Mouse (Mus musculus): ENCODE results near the gene Dusp5. TPM values are rescaled to one million over a fixed set of nuclear protein-coding genes. Genes with fewer than 3 reads are reported as not detected.

Dusp5 gene
- polyA plus RNA-seq, 1 experiment, result 2.0 TPM

DNA sequence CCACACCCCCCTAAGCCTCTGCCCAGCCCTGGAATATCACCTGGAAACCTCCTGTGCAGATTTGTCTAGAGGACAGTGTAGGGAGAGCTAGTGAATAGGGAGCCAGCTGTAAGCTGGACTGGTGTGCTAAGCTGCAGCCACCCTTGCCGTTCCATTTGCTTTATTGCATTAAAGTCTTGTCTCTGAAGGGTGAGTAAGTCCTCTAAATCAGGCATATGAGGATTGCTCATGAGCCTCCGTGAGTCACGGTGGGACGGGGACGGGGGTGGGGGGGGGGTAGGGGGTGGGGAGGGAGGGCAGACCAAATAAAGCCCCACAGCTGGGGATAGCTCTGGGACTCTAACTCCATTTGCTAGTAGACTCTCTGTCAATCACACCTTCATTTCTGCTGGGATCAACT lies 14.7 kb downstream of the Dusp5 start:
- H3K4me1 ChIP-seq (ENCODE audit: control insufficient read depth, insufficient read depth, low read length), result no peaks in the 10 kb centered on the region
- DNase-seq, result no peak
- 37% methylated on average over 5 of the region's 5 CpGs for WGBS
- no peaks in the 10 kb centered on the region for H3K36me3 ChIP-seq (ENCODE audit: control insufficient read depth, insufficient read depth, low read length)
- H3K4me3 ChIP-seq (ENCODE audit: insufficient read depth, low read depth, low read length), result no peak overlapping the region
- H3K27me3 ChIP-seq (replicated peaks; ENCODE audit: control insufficient read depth, insufficient read depth, low read length), result no peaks in the 10 kb centered on the region
- H3K27ac ChIP-seq (ENCODE audit: insufficient read depth, low read depth, low read length), result no peak overlapping the region
- TF ChIP-seq POLR2A (IDR thresholded peaks at IDR 0.05; ENCODE audit: low read depth, low read length) (no peak), CTCF (conservative IDR thresholded peaks at IDR 0.05; ENCODE audit: insufficient read depth, insufficient read length, low read depth, low read length) (no peak)

DNA sequence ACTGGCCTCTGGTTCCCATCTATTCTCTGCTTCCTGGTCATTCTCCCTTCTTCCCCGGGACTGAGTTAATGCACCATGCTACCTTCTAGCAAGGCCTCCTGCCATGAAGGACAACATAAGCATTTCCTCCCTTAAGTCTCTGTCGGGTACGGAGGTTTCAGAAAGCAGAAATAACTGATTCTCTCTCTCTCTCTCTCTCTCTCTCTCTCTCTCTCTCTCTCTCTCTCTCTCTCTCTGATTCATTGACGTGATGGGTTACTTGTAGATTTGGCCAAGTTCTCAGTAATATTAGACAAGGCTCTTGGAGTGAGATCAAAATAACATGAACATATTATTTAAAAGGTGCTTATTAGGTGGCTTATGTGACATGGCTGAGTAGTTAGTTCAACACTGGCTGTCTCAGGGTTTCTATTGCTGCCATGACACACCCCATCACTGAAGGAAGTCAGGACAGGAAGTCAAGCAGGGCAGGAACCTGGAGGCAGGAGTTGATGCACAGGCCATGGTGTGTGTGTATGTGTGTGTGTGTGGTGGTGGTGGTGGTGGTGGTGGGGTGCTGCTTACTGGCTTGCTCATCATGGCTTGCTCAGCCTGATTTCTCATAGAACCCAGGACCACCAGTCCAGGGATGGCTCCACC lies 16.1 kb downstream of the Dusp5 start:
- Histone ChIP-seq H3K4me3 (ENCODE audit: insufficient read depth, low read depth, low read length) (no peak overlapping the region), H3K36me3 (ENCODE audit: control insufficient read depth, insufficient read depth, low read length) (no peaks in the 10 kb centered on the region), H3K27ac (ENCODE audit: insufficient read depth, low read depth, low read length) (no peak overlapping the region), H3K27me3 (replicated peaks; ENCODE audit: control insufficient read depth, insufficient read depth, low read length) (no peaks in the 10 kb centered on the region), H3K4me1 (ENCODE audit: control insufficient read depth, insufficient read depth, low read length) (no peaks in the 10 kb centered on the region)
- TF ChIP-seq CTCF (conservative IDR thresholded peaks at IDR 0.05; ENCODE audit: insufficient read depth, insufficient read length, low read depth, low read length) (no peak), POLR2A (IDR thresholded peaks at IDR 0.05; ENCODE audit: low read depth, low read length) (no peak)
- 63% methylated on average over 4 of the region's 4 CpGs for WGBS
- DNase-seq, result no peak

DNA sequence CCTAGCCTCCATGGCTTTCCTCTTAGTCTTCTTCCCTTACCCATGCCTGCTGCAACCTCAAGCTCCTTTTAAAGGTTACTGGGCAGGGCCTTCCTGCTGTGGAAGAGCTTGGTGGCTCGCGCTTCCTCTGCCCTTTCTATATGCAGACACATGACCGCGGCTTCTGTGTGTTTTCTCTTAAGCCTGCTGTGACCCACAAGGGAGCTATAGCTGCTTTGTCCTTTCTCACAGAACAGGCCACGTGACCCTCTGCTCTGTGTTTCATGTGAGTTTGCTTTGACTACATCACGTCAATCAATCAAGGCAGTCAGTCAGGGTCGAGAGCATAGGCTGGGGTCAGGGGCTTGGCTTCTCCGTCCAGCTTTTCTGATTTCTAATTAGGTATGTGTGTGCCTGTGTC lies 18.7 kb downstream of the Dusp5 start:
- WGBS, result 73% methylated on average over 8 of the region's 8 CpGs
- H3K27me3 ChIP-seq (replicated peaks; ENCODE audit: control insufficient read depth, insufficient read depth, low read length), result no peaks in the 10 kb centered on the region
- H3K4me3 ChIP-seq (ENCODE audit: insufficient read depth, low read depth, low read length), result no peak overlapping the region

DNA sequence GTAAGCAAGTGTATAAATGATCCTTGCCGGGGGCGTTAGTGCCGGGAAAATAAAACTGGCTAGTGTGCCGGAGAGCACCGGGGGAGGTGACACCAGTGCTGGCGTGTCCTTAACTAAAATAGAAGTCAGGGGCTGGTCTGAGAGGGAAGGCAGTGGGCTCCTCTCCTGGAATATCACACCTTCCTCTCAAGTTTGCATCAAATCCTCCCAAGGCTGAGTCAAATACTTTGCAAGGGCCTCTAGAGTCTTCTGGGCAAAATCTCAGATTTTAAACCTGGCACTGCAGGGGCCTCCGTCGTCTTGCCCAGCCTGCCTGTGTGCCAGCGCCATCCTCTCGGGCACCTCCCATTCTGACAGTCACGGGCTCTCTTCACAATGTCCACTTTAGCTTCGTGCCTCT lies 22.1 kb downstream of the Dusp5 start:
- DNase-seq, result no peak
- Histone ChIP-seq H3K27me3 (replicated peaks; ENCODE audit: control insufficient read depth, insufficient read depth, low read length) (no peaks in the 10 kb centered on the region), H3K36me3 (ENCODE audit: control insufficient read depth, insufficient read depth, low read length) (no peaks in the 10 kb centered on the region), H3K4me1 (ENCODE audit: control insufficient read depth, insufficient read depth, low read length) (peaks cover 5% of the 10 kb centered on the region; the same call in 1 of the 2 replicates), H3K27ac (ENCODE audit: insufficient read depth, low read depth, low read length) (no peak overlapping the region), H3K4me3 (ENCODE audit: insufficient read depth, low read depth, low read length) (no peak overlapping the region)
- WGBS, result 73% methylated on average over 12 of the region's 12 CpGs
- TF ChIP-seq POLR2A (IDR thresholded peaks at IDR 0.05; ENCODE audit: low read depth, low read length), result no peak

More for the DNA sequence above, 18.7 kb downstream of the Dusp5 start:
- H3K4me1 ChIP-seq (ENCODE audit: control insufficient read depth, insufficient read depth, low read length), result no peaks in the 10 kb centered on the region
- DNase-seq, result no peak
- TF ChIP-seq CTCF (conservative IDR thresholded peaks at IDR 0.05; ENCODE audit: insufficient read depth, insufficient read length, low read depth, low read length), result no peak
- no peak for TF ChIP-seq POLR2A (IDR thresholded peaks at IDR 0.05; ENCODE audit: low read depth, low read length)
- no peak overlapping the region for H3K27ac ChIP-seq (ENCODE audit: insufficient read depth, low read depth, low read length)
- H3K36me3 ChIP-seq (ENCODE audit: control insufficient read depth, insufficient read depth, low read length), result no peaks in the 10 kb centered on the region

DNA sequence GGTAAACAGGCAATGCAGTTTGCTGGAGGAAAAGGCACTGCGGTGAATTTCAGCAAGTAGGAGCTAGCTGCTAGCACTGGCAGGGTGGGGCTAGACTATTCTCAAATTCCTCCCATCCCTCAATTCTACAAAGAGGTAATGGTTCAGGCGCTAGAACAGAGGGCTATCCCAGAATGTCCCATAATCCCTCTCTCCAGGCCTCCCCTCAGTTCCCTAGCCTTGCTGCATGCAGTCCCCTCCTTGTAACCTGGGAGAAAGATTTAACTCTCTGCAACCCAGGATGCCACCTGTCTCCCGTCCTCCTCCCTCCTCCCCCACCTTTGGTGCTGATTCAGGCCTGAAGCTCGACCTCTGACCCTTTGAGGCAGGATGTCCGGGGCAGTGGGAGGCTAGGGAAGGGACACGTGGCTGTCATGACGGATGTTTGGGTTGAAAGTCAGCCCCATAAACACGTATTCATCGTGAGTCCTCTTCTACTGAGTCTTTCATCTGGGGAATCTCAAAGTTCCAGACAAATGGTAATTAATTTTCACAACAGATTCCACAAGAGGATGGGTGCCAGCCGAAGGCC lies 23.4 kb downstream of the Dusp5 start:
- TF ChIP-seq CTCF (conservative IDR thresholded peaks at IDR 0.05; ENCODE audit: insufficient read depth, insufficient read length, low read depth, low read length) (no peak), POLR2A (IDR thresholded peaks at IDR 0.05; ENCODE audit: low read depth, low read length) (no peak)
- peaks cover 5% of the 10 kb centered on the region; the same call in 1 of the 2 replicates for H3K4me1 ChIP-seq (ENCODE audit: control insufficient read depth, insufficient read depth, low read length)
- H3K36me3 ChIP-seq (ENCODE audit: control insufficient read depth, insufficient read depth, low read length), result no peaks in the 10 kb centered on the region
- no peak for DNase-seq
- no peak overlapping the region for H3K4me3 ChIP-seq (ENCODE audit: insufficient read depth, low read depth, low read length)
- H3K27me3 ChIP-seq (replicated peaks; ENCODE audit: control insufficient read depth, insufficient read depth, low read length), result no peaks in the 10 kb centered on the region
- 53% methylated on average over 10 of the region's 10 CpGs for WGBS
- no peak overlapping the region for H3K27ac ChIP-seq (ENCODE audit: insufficient read depth, low read depth, low read length)

DNA sequence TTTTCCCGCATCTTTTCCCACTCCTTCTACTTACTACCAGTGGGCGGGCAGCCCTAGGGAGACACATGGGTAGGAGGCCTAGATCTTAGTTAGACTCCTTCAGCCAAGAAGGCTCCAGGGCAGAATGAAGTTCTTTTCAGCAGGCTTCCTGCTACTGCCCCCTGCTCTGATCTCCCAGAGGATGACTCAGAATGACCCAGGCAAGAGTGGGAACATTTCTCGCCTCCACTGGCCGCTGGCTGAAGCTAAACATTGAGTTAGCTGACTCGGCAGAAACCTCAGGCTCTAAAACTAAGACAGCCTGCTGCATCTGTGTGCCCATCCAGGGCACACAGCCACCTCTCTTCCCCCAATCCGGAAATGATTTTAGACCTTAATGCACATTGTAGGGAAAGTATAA lies 23.9 kb downstream of the Dusp5 start:
- peak; percentile 28 for DNase-seq
- WGBS, result 51% methylated on average over 6 of the region's 6 CpGs
- TF ChIP-seq CTCF (conservative IDR thresholded peaks at IDR 0.05; ENCODE audit: insufficient read depth, insufficient read length, low read depth, low read length) (no peak), POLR2A (IDR thresholded peaks at IDR 0.05; ENCODE audit: low read depth, low read length) (no peak)

DNA sequence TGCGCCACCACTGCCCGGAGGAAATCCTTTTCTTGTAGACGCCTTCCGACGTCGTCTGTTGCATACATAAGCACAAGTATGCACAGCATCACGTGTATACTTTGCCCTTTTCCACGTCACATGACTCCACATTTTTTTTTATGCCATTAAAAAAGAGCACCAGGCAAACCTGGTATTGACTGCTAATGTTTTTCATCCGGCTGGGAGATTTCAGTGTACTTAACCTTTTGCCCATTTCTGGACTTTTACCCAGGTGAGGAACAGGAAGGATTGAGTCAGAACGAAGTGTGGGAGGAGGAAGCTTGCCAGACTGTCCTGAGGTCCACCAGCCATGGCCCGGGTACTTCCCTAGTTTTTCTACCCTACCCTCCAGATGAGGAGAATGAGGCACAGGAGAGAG lies 25.5 kb downstream of the Dusp5 start:
- DNase-seq, result peak; percentile 84
- TF ChIP-seq CTCF (conservative IDR thresholded peaks at IDR 0.05; ENCODE audit: insufficient read depth, insufficient read length, low read depth, low read length), result no peak
- no peak for TF ChIP-seq POLR2A (IDR thresholded peaks at IDR 0.05; ENCODE audit: low read depth, low read length)
- Histone ChIP-seq H3K4me3 (ENCODE audit: insufficient read depth, low read depth, low read length) (no peak overlapping the region), H3K27me3 (replicated peaks; ENCODE audit: control insufficient read depth, insufficient read depth, low read length) (no peaks in the 10 kb centered on the region), H3K36me3 (ENCODE audit: control insufficient read depth, insufficient read depth, low read length) (no peaks in the 10 kb centered on the region), H3K4me1 (ENCODE audit: control insufficient read depth, insufficient read depth, low read length) (peaks cover 5% of the 10 kb centered on the region; the same call in 1 of the 2 replicates), H3K27ac (ENCODE audit: insufficient read depth, low read depth, low read length) (peak overlapping the region; percentile 76)
- 52% methylated on average over 11 of the region's 11 CpGs for WGBS

More for the DNA sequence above, 23.9 kb downstream of the Dusp5 start:
- H3K4me1 ChIP-seq (ENCODE audit: control insufficient read depth, insufficient read depth, low read length), result peaks cover 5% of the 10 kb centered on the region; the same call in 1 of the 2 replicates
- H3K27me3 ChIP-seq (replicated peaks; ENCODE audit: control insufficient read depth, insufficient read depth, low read length), result no peaks in the 10 kb centered on the region
- no peaks in the 10 kb centered on the region for H3K36me3 ChIP-seq (ENCODE audit: control insufficient read depth, insufficient read depth, low read length)
- no peak overlapping the region for H3K4me3 ChIP-seq (ENCODE audit: insufficient read depth, low read depth, low read length)
- no peak overlapping the region for H3K27ac ChIP-seq (ENCODE audit: insufficient read depth, low read depth, low read length)
